Mouse (Mus musculus) ovary, postnatal 36 days (tissue): ENCODE measurements at regions not wholly inside any gene's neighbourhood (a gene's known extent, or its start where the extent isn't known, plus 50 kb on each side); places are given as distances from the start of the nearest gene placed in this dataset.

Source experiments
- DNase-seq: peaks from one replicate; pipeline ENCODE4 v3.0.0; 2022; ENCODE audit warnings: low spot score, mixed read lengths

- DNase-seq: no peak
Observed at GRCm38 (mm10) chr8:78148006-78148405, 65.1 kb upstream of the Ttc29 start.

GRCm38 (mm10) chr8:78154873-78155272, 58.2 kb upstream of the Ttc29 start:
- DNase-seq: no peak

GRCm38 (mm10) chr8:78162046-78162445, 51.1 kb upstream of the Ttc29 start:
- DNase-seq: no peak

- DNase-seq: no peak
Observed at GRCm38 (mm10) chr8:78162763-78163508, 50.2 kb upstream of the Ttc29 start.
